Mouse (Mus musculus) cerebellum, adult 2 months (tissue): ENCODE results near the gene Cyp19a1. TPM values are rescaled to one million over a fixed set of nuclear protein-coding genes. Genes with fewer than 3 reads are reported as not detected.

Source experiments
- DNase-seq, 2 experiments: peaks; one replicate each; pipeline ENCODE4 v3.0.0; 2021
- H3K27ac ChIP-seq: fragments of 200-500 bp; 2 replicates; pipeline ENCODE4 v1.5.1; 2012; ENCODE audit warnings: low read length, control low read depth, inconsistent platforms; ENCODE audit not compliant: insufficient read depth
- H3K27me3 ChIP-seq: fragments of 200-500 bp; 2 replicates; pipeline ENCODE4 v1.6.1; 2012; ENCODE audit warnings: inconsistent platforms, mild to moderate bottlenecking, low read length, moderate library complexity; ENCODE audit not compliant: control insufficient read depth, insufficient read depth
- H3K4me1 ChIP-seq: fragments of 200-500 bp; 2 replicates; pipeline ENCODE4 v1.6.1; 2011; ENCODE audit warnings: low read length; ENCODE audit not compliant: control insufficient read depth, insufficient read depth
- H3K4me3 ChIP-seq: fragments of 200-500 bp; replicated peaks from 2 replicates; pipeline ENCODE3; 2011; ENCODE audit warnings: mild to moderate bottlenecking, low read depth, low read length, control low read depth; ENCODE audit not compliant: insufficient read depth
- CTCF ChIP-seq: fragments of 200-500 bp; IDR thresholded peaks from 2 replicates; pipeline ENCODE4 v1.5.1; 2011; ENCODE audit warnings: low read depth, mild to moderate bottlenecking, control low read depth, low read length, moderate library complexity, borderline replicate concordance; ENCODE audit not compliant: insufficient read depth
- POLR2A ChIP-seq: fragments of 200-500 bp; IDR thresholded peaks from 2 replicates; pipeline ENCODE4 v1.6.1; 2011; ENCODE audit warnings: low read length, control low read depth, borderline replicate concordance; ENCODE audit not compliant: insufficient read depth
- WGBS: fragments of 180-500 bp; shearing (Covaris S2); methylation state at CpG from one replicate; pipeline ENCODE4 v1.1.7; 2018; 5-methylcytosine and 5-hydroxymethylcytosine counted together
- polyA plus RNA-seq: library from polyadenylated mRNA; depleted of rRNA; stranded (reverse); fragments of >200 nt; gene quantifications from 2 replicates; pipeline ENCODE4 v1.2.3, GENCODE M21; 2012

Gene Cyp19a1
- polyA plus RNA-seq, 1 experiment: not detected

- no peaks in the 10 kb centered on the region for H3K4me1 ChIP-seq
- no peaks in the 10 kb centered on the region for H3K27me3 ChIP-seq
- H3K27ac ChIP-seq: no peak overlapping the region
- TF ChIP-seq CTCF (no peak), POLR2A (no peak)
- no peak overlapping the region for H3K4me3 ChIP-seq
- no peak for DNase-seq
- 50% methylated on average over 6 of the region's 6 CpGs for WGBS
These were observed 40.3 kb downstream of the Cyp19a1 start for GRCm38 (mm10) chr9:54227580-54227979.

GRCm38 (mm10) chr9:54216511-54216910 lies 51.4 kb downstream of the Cyp19a1 start:
- H3K4me1 ChIP-seq: no peaks in the 10 kb centered on the region
- TF ChIP-seq POLR2A: no peak
- no peak for TF ChIP-seq CTCF
- H3K27ac ChIP-seq: no peak overlapping the region
- 75% methylated on average over 5 of the region's 5 CpGs for WGBS
- no peaks in the 10 kb centered on the region for H3K27me3 ChIP-seq
- no peak overlapping the region for H3K4me3 ChIP-seq
- DNase-seq: no peak

DNA sequence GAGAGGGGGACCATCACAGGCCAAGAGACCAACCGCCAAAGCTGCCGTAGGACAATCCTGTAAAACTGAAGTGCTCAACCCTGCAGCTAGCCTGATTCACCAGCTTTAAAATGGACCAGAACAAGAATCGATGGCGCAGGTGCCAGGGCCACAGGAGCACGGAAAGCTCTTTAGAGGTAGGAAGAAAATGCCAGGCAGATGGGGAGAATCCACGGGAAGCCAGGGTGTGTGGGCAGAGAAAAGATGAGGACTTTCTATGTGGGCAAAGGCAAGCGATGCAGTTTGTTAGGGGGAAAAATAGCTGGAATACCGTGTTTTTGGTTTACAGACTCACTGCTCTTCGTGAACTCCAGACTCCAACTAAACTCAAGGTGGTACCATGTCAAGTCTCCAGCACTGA lies 53.0 kb downstream of the Cyp19a1 start:
- 59% methylated on average over 9 of the region's 9 CpGs for WGBS
- Histone ChIP-seq H3K4me3 (no peak overlapping the region), H3K27me3 (no peaks in the 10 kb centered on the region), H3K27ac (no peak overlapping the region), H3K4me1 (no peaks in the 10 kb centered on the region)
- TF ChIP-seq POLR2A: no peak
- TF ChIP-seq CTCF: no peak
- DNase-seq: peak; percentile 8 to 11

- no peak overlapping the region for H3K4me3 ChIP-seq
- no peak overlapping the region for H3K27ac ChIP-seq
- H3K27me3 ChIP-seq: no peaks in the 10 kb centered on the region
- DNase-seq: no peak
- TF ChIP-seq POLR2A (no peak), CTCF (no peak)
- no peaks in the 10 kb centered on the region for H3K4me1 ChIP-seq
- 72% methylated on average over 5 of the region's 5 CpGs for WGBS
These were observed 73.1 kb downstream of the Cyp19a1 start for GRCm38 (mm10) chr9:54194790-54195189.

GRCm38 (mm10) chr9:54191435-54191834 lies 76.5 kb downstream of the Cyp19a1 start:
- 91% methylated on average over 3 of the region's 3 CpGs for WGBS
- H3K27me3 ChIP-seq: no peaks in the 10 kb centered on the region
- TF ChIP-seq POLR2A: no peak
- TF ChIP-seq CTCF: no peak

GRCm38 (mm10) chr9:54182484-54182883 lies 85.4 kb downstream of the Cyp19a1 start:
- Histone ChIP-seq H3K27ac (no peak overlapping the region), H3K4me3 (no peak overlapping the region), H3K4me1 (no peaks in the 10 kb centered on the region), H3K27me3 (no peaks in the 10 kb centered on the region)
- 84% methylated on average over 7 of the region's 7 CpGs for WGBS
- TF ChIP-seq POLR2A (no peak), CTCF (no peak)
- no peak for DNase-seq

More at GRCm38 (mm10) chr9:54191435-54191834, 76.5 kb downstream of the Cyp19a1 start:
- H3K27ac ChIP-seq: no peak overlapping the region
- no peak for DNase-seq
- H3K4me1 ChIP-seq: no peaks in the 10 kb centered on the region
- H3K4me3 ChIP-seq: no peak overlapping the region

DNA sequence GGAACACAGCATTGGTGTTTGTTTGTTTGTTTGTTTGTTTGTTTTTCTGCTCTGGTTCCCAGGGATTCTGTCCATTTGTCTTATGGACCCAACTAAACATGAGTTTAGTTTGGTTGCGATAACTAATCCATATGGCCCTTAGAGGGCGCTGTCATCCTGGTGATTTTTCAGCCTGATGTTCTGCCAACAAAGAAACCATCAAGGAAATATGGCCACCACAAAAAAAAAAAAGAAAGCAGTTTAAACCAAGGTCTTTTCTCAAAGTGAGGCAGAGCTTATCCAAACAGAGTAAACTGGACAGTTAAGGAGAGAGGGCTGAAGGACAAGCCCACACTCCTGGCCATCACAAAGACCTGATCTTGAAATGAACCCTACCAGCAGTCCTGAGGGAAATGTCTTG lies 86.6 kb downstream of the Cyp19a1 start:
- Histone ChIP-seq H3K4me1 (no peaks in the 10 kb centered on the region), H3K27me3 (no peaks in the 10 kb centered on the region), H3K4me3 (no peak overlapping the region), H3K27ac (no peak overlapping the region)
- peak; percentile 12 to 18 for DNase-seq
- peak; percentile 21; the same call in 1 of the 2 replicates for TF ChIP-seq CTCF
- no peak for TF ChIP-seq POLR2A
- WGBS: 4% methylated on average over 2 of the region's 2 CpGs

GRCm38 (mm10) chr9:54180216-54180615 lies 87.7 kb downstream of the Cyp19a1 start:
- WGBS: 73% methylated on average over 17 of the region's 17 CpGs
- Histone ChIP-seq H3K4me1 (no peaks in the 10 kb centered on the region), H3K27ac (no peak overlapping the region), H3K27me3 (no peaks in the 10 kb centered on the region), H3K4me3 (no peak overlapping the region)
- no peak for DNase-seq
- TF ChIP-seq POLR2A (no peak), CTCF (no peak)

DNA sequence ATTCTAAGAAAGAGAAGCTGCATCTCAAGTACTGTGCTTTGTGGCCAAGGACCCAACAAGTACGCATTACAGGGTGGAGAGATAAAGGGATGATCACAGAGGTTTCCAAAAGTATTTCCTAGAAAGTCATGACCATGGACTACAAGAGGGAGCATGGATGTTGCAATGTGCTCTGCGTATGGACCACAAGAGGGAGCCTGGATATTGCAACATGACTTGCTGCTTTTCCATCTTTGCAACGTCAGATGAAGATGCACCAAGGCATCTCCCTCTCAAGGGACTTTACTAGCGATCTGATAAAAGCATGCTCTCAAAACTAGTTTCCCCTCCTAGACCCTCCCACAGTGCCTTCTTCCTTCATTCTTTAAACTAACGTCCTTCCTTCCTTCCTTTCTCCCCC lies 98.4 kb downstream of the Cyp19a1 start:
- 39% methylated on average over 5 of the region's 5 CpGs for WGBS
- no peaks in the 10 kb centered on the region for H3K27me3 ChIP-seq
- DNase-seq: no peak
- no peak overlapping the region for H3K4me3 ChIP-seq
- no peaks in the 10 kb centered on the region for H3K4me1 ChIP-seq
- no peak overlapping the region for H3K27ac ChIP-seq
- peak; percentile 41; the same call in 1 of the 2 replicates for TF ChIP-seq CTCF
- no peak for TF ChIP-seq POLR2A
